Mouse (Mus musculus) myocyte (in vitro differentiated cells): Measurements from ENCODE around the gene Zfp871. TPM values are rescaled to one million over a fixed set of nuclear protein-coding genes. Genes with fewer than 3 reads are reported as not detected.

ENCODE experiments used
- H3K27me3 ChIP-seq: one replicate; pipeline ENCODE4 v1.6.1; 2011; ENCODE audit not compliant: control insufficient read depth, insufficient read depth, insufficient read length
- H3K36me3 ChIP-seq: one replicate; pipeline ENCODE4 v1.6.1; 2011; ENCODE audit not compliant: control insufficient read depth, insufficient read depth
- H3K4me2 ChIP-seq: one replicate; pipeline ENCODE4 v1.6.1; 2011; ENCODE audit warnings: low read depth, control low read depth
- H3K4me3 ChIP-seq: one replicate; pipeline ENCODE4 v1.5.1; 2011; ENCODE audit warnings: mild to moderate bottlenecking, control low read depth, moderate library complexity
- H3K79me2 ChIP-seq: one replicate; pipeline ENCODE4 v1.6.1; 2011; ENCODE audit not compliant: control insufficient read depth, insufficient read depth
- H3ac ChIP-seq: one replicate; pipeline ENCODE4 v1.6.1; 2011; ENCODE audit not compliant: control insufficient read depth, insufficient read length
- CEBPB ChIP-seq: IDR thresholded peaks from 2 replicates; pipeline ENCODE4 v1.6.1; 2011; ENCODE audit warnings: mild to moderate bottlenecking, moderate library complexity; ENCODE audit not compliant: poor library complexity, insufficient read depth, severe bottlenecking
- E2F4 ChIP-seq: IDR thresholded peaks from one replicate; pipeline ENCODE4 v1.6.1; 2011; ENCODE audit warnings: mild to moderate bottlenecking, control low read depth, moderate library complexity; ENCODE audit not compliant: insufficient read depth
- MAX ChIP-seq: IDR thresholded peaks from one replicate; pipeline ENCODE4 v1.6.1; 2011; ENCODE audit warnings: low read depth, mild to moderate bottlenecking, control low read depth
- MYOD1 ChIP-seq, 3 experiments: IDR thresholded peaks; one replicate each; pipeline ENCODE4 v1.6.1; 2011; ENCODE audit warnings: control low read depth in 2 of 3, low read depth in 2 of 3, mild to moderate bottlenecking in 2 of 3, moderate library complexity in 1 of 3; ENCODE audit not compliant: insufficient read length in 2 of 3, control insufficient read depth in 1 of 3
- MYOG ChIP-seq, 3 experiments: IDR thresholded peaks; one replicate each; pipeline ENCODE4 v1.6.1; 2011; ENCODE audit warnings: control low read depth in 2 of 3, low read depth in 2 of 3, mild to moderate bottlenecking in 2 of 3; ENCODE audit not compliant: insufficient read length in 2 of 3, control insufficient read depth in 1 of 3, insufficient read depth in 1 of 3
- POLR2A ChIP-seq: IDR thresholded peaks from one replicate; pipeline ENCODE4 v1.6.1; 2011; ENCODE audit warnings: low read depth, mild to moderate bottlenecking, control low read depth, moderate library complexity; ENCODE audit not compliant: insufficient read length
- POLR2AphosphoS2 ChIP-seq: IDR thresholded peaks from one replicate; pipeline ENCODE4 v1.6.1; 2011; ENCODE audit warnings: low read depth, control low read depth; ENCODE audit not compliant: insufficient read length
- REST ChIP-seq: IDR thresholded peaks from one replicate; pipeline ENCODE4 v1.6.1; 2011; ENCODE audit warnings: mild to moderate bottlenecking, control low read depth, moderate library complexity; ENCODE audit not compliant: insufficient read depth, insufficient read length
- SRF ChIP-seq: IDR thresholded peaks from one replicate; pipeline ENCODE4 v1.6.1; 2011; ENCODE audit warnings: low read depth; ENCODE audit not compliant: control insufficient read depth, insufficient read length
- TCF12 ChIP-seq: IDR thresholded peaks from one replicate; pipeline ENCODE4 v1.6.1; 2011; ENCODE audit warnings: mild to moderate bottlenecking, control low read depth; ENCODE audit not compliant: poor library complexity, insufficient read depth, severe bottlenecking
- TCF3 ChIP-seq: IDR thresholded peaks from one replicate; pipeline ENCODE4 v1.6.1; 2011; ENCODE audit warnings: low read depth, control low read depth; ENCODE audit not compliant: insufficient read length
- USF1 ChIP-seq: IDR thresholded peaks from one replicate; pipeline ENCODE4 v1.6.1; 2011; ENCODE audit warnings: low read depth, mild to moderate bottlenecking, control low read depth, moderate library complexity
- polyA plus RNA-seq: library from polyadenylated mRNA; unstranded; fragments of >200 nt; fragmentation: generic; extraction: Trizol; gene quantifications from one replicate; pipeline ENCODE4 v1.2.1, GENCODE M21; 2012; ENCODE audit warnings: missing spikeins

Gene Zfp871
- polyA plus RNA-seq, 1 experiment, result 1.7 TPM

GRCm38 (mm10) chr17:32788576-32788975 is 489 bp upstream of the Zfp871 start:
- peaks cover 6% of the 10 kb centered on the region for H3K36me3 ChIP-seq
- TF ChIP-seq TCF12 (no peak), MYOD1 (IDR thresholded peaks at IDR 0.05; ENCODE audit: control insufficient read depth in 1 of 3, insufficient read length in 2 of 3, low read depth in 2 of 3) (no peak), USF1 (no peak), POLR2AphosphoS2 (no peak), REST (no peak), POLR2A (no peak), MAX (no peak)

GRCm38 (mm10) chr17:32787436-32788093 is 522 bp downstream of the Zfp871 start:
- Histone ChIP-seq H3K4me3 (peak overlapping the region; percentile 61), H3K79me2 (peaks cover 51% of the 10 kb centered on the region), H3K27me3 (no peaks in the 10 kb centered on the region), H3ac (peak overlapping the region; percentile 97), H3K36me3 (peaks cover 6% of the 10 kb centered on the region), H3K4me2 (peak overlapping the region; percentile 85)
- TF ChIP-seq TCF12 (no peak), MYOD1 (IDR thresholded peaks at IDR 0.05; ENCODE audit: control insufficient read depth in 1 of 3, insufficient read length in 2 of 3, low read depth in 2 of 3) (peak in 1 of 3 experiments; percentile 1), SRF (no peak), POLR2AphosphoS2 (no peak), MAX (no peak)

More at GRCm38 (mm10) chr17:32788576-32788975, 489 bp upstream of the Zfp871 start:
- Histone ChIP-seq H3K4me2 (peak overlapping the region; percentile 91), H3ac (peak overlapping the region; percentile 97), H3K79me2 (peaks cover 41% of the 10 kb centered on the region), H3K4me3 (peak overlapping the region; percentile 61), H3K27me3 (peaks cover 6% of the 10 kb centered on the region)

- Histone ChIP-seq H3K4me3 (peak overlapping the region; percentile 61), H3K36me3 (peaks cover 6% of the 10 kb centered on the region), H3K79me2 (peaks cover 57% of the 10 kb centered on the region), H3K4me2 (peak overlapping the region; percentile 85), H3ac (peak overlapping the region; percentile 97), H3K27me3 (no peaks in the 10 kb centered on the region)
- TF ChIP-seq E2F4 (no peak), TCF12 (no peak), TCF3 (no peak), MYOD1 (IDR thresholded peaks at IDR 0.05; ENCODE audit: control insufficient read depth in 1 of 3, insufficient read length in 2 of 3, low read depth in 2 of 3) (no peak), POLR2AphosphoS2 (no peak)
Measured at GRCm38 (mm10) chr17:32786944-32787343, 1.1 kb downstream of the Zfp871 start.

GRCm38 (mm10) chr17:32785656-32786055 is 2.4 kb downstream of the Zfp871 start:
- H3K4me2 ChIP-seq, result no peak overlapping the region
- H3K4me3 ChIP-seq, result no peak overlapping the region
- no peak for TF ChIP-seq POLR2A
- TF ChIP-seq SRF, result no peak
- no peak for TF ChIP-seq TCF12
- TF ChIP-seq MYOG (IDR thresholded peaks at IDR 0.05; ENCODE audit: control insufficient read depth in 1 of 3, insufficient read depth in 1 of 3, insufficient read length in 2 of 3, low read depth in 2 of 3), result no peak
- TF ChIP-seq POLR2AphosphoS2, result no peak
- TF ChIP-seq REST, result no peak
- no peak for TF ChIP-seq MYOD1 (IDR thresholded peaks at IDR 0.05; ENCODE audit: control insufficient read depth in 1 of 3, insufficient read length in 2 of 3, low read depth in 2 of 3)
- no peak for TF ChIP-seq MAX
- no peak for TF ChIP-seq CEBPB
- no peak for TF ChIP-seq TCF3
- H3K27me3 ChIP-seq, result no peaks in the 10 kb centered on the region
- H3K79me2 ChIP-seq, result peaks cover 70% of the 10 kb centered on the region
- H3ac ChIP-seq, result no peak overlapping the region
- peaks cover 9% of the 10 kb centered on the region for H3K36me3 ChIP-seq

DNA sequence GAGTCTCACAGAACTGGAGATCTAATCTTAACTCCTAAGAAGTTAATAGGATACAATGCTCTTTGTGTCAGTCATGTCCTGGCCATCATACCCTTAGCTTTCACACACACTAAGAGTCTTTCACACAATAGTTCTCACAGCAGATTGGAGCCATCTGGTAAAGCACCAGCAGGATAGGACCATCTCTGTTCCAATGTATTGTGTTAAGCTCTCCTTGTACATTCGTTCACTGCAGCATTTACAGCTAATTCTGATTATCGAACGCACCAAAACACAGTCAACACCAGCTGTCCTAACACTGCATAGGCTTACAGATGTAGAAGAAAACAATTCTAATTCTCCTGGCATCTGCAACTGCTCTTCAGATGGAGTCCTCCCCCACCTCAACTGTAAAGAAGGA is 10.5 kb downstream of the Zfp871 start:
- Histone ChIP-seq H3K36me3 (peaks cover 67% of the 10 kb centered on the region), H3K79me2 (peaks cover 57% of the 10 kb centered on the region), H3K27me3 (no peaks in the 10 kb centered on the region), H3K4me3 (no peak overlapping the region), H3ac (no peak overlapping the region), H3K4me2 (no peak overlapping the region)
- TF ChIP-seq TCF3, result no peak
- no peak for TF ChIP-seq CEBPB
- no peak for TF ChIP-seq MAX
- TF ChIP-seq TCF12, result no peak
- no peak for TF ChIP-seq USF1
- no peak for TF ChIP-seq POLR2A
- TF ChIP-seq REST, result no peak
- no peak for TF ChIP-seq SRF
- no peak for TF ChIP-seq MYOG (IDR thresholded peaks at IDR 0.05; ENCODE audit: control insufficient read depth in 1 of 3, insufficient read depth in 1 of 3, insufficient read length in 2 of 3, low read depth in 2 of 3)
- no peak for TF ChIP-seq POLR2AphosphoS2
- no peak for TF ChIP-seq MYOD1 (IDR thresholded peaks at IDR 0.05; ENCODE audit: control insufficient read depth in 1 of 3, insufficient read length in 2 of 3, low read depth in 2 of 3)
- TF ChIP-seq E2F4, result no peak
